Mouse (Mus musculus) cerebellum, adult 8-10 months (tissue): Measurements from ENCODE around the gene Atp7b.
A peak's percentile ranks its signal among the peaks of the same experiment; 100 is the strongest.

Source experiments
- DNase-seq: peaks from one replicate; pipeline ENCODE4 v3.0.0; 2022

The Atp7b gene

GRCm38 (mm10) chr8:22059821-22060445 lies at the start of gene Atp7b:
Gene Atp7b, minus strand, starts transcription at chr8:22060305.
- no peak for DNase-seq

GRCm38 (mm10) chr8:22107020-22107419 lies 46.9 kb upstream of the Atp7b start:
- no peak for DNase-seq

GRCm38 (mm10) chr8:22091568-22091967 lies 31.5 kb upstream of the Atp7b start:
- no peak for DNase-seq

DNA sequence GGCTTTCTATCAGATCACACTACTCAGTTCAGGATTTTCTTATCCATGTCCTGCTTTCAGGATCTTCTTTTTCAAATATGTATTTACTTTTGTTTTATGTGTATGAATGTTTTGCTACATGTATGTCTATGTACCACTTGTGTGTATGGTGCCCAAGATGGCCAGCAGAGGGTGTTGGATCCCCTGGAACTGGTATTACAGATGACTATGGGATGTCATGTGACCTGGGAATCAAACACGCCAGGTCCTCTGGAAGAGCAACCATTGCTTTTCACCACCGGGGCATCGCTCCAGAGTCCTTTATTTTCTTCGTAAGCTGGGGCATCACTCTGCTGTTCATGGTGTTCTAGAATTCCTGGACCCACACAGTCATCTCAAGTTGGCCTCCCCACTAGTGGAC lies 29.1 kb upstream of the Atp7b start:
- no peak for DNase-seq

DNA sequence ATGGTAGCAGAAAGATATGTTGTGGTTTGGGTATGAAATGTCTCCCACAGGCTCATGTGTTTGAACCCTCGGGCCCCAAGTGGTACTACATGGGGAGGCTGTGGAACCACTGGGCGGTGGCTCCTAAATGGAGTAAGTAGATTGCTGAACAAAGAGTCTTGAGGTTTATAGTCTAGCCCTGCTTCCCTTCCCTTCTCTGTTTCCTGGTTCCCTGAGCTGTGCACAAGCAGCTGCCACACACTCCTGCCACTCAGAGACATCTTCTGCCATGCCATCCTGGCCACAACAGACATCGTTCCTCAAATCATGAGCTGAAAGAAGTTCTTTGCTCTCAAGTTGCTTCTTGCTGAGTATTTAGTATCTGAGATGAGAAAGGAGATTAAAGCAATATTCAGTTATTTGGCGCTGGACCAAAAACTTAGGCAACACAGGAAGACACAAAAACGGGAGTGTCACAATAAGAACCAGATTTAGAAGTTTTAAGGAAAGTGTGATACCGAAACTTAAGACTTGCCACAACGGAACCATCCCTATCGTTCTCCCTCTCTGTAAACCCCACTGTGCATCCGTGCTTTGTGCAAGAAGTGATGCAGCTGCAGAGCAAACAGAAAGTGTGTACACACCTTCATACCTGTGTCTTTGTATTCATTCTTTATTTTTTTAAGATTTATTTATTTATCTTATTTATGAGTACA lies 19.4 kb upstream of the Atp7b start:
- DNase-seq = no peak

- no peak for DNase-seq
Observed at GRCm38 (mm10) chr8:22061126-22061525, 1.0 kb upstream of the Atp7b start.

GRCm38 (mm10) chr8:22060446-22060889 lies 363 bp upstream of the Atp7b start, which contains the start of gene Alg11:
Gene Alg11, plus strand, starts transcription at chr8:22060721.
- DNase-seq = peak; percentile 93

DNA sequence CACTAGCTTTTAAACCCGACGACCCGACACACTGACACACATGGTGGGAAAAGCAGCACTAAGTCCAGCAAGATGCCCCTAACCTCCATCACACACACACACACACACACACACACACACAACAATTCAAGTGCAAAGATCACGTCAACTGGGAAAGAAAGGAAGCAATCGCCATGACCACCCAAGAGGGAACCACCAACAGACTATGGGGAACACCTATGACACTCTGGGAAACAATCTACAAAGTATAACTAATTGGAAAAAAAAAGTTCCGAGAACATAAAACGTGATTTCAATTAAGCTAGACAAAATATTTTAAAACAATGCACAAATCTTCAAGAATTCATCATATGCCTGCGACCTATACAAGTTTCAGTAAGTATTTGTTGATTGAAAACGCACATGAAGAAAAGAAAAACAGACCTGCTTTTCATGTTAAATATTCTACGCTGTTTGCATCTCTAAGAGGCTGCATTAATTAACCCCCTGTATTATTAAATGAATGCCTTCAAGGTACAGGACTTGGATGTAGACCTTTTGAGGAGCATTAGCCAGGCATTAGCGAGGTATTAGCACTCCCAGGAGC lies 859 bp downstream of the Atp7b start:
- DNase-seq = no peak

- DNase-seq = no peak
Observed at GRCm38 (mm10) chr8:22058368-22058767, 1.7 kb downstream of the Atp7b start.

DNA sequence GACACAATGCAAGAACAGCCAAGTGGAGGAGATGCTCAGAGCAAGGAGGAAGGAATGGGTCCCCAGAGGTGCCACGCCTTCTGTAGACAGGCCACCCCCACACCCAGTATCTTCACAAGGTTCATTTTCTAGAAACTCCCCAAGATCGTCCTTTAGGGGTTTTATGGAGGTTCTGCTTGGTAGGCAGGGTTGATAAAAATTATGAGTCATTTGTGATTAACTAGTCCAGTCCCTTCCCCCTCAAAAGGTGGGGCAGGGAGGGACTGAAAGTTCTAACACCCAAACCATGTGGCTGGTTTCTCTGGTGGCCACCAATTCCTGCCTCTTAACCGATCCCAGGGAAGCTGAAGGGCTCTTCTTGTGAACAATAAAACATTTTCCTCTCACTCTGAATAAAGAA lies 3.3 kb downstream of the Atp7b start:
- no peak for DNase-seq

DNA sequence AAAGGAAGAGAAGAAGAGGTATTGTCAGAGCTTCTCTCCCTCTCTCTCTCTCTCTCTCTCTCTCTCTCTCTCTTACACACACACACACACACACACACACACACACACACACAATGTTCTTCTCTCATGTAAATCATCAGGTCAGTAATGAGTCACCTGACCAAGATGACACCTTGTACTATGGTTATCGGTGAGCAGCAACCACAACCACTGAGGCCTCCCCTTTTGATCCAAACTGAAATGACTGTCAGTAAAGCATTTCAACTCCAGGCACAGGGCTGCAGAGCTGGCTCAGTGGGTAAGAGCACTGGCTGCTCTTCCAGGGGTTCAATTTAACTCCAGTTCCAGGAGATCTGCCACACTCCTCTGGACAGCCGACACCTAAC lies 4.6 kb downstream of the Atp7b start:
- DNase-seq = no peak

DNA sequence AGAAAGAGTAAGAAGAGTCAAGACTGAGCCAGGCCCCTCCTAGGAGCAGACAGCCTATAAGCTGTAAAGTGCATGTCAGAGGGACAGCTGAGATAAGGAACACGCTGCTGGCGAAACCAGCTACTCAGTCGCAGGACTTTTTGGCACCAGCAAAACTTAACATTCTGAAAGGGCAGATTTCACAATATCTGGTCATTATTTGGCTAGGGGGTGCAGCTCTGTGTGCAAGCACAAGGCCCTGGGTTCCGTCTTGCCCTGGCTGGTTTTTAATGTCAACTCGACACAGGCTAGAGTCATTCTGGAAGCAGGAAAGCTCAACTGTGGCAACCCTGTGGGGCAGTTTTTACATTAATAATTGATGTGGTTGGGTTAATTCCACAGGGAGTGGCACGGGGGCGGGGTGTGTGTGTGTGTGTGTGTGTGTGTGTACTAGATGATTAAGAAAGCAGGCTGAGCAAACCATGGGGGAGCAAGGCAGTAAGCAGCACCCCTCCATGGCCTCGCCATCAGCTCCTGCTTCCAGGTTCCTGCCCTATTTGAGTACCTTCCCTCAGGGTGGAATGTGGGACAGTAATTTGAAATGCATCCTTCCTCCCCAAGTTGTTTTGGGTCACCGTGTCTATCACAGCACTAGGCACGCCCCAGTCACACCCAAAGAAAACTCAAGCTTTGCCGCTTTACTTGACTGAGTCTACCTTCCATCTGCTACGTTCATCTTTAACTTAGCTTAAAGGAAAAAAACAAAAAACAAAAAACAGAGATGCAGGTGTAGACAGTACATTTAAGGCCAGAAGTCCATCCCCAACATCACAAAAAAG lies 5.2 kb downstream of the Atp7b start:
- no peak for DNase-seq

- peak; percentile 35 for DNase-seq
Observed at GRCm38 (mm10) chr8:22047699-22048464, 12.2 kb downstream of the Atp7b start.

GRCm38 (mm10) chr8:22043706-22044105 lies 16.4 kb downstream of the Atp7b start:
- DNase-seq = no peak

DNA sequence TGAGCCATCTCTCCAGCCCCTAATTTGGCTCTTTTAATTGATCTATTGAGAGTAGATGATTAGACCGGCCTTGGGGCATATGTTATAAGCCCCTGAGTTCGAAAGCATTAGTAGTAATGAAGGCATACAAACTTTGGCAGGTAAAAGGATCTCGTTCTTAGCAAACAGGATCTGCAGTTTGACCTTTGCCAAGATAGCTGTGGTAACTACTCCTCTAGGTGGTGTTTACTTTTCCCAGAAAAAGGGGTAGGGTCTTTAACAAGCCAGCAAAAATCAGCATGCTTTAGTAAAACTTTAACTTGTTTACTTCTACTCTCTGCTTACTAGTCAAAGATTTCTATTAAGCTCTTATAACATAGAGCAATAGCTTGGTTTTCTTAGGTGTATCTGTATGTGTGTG lies 17.6 kb downstream of the Atp7b start:
- DNase-seq = no peak

GRCm38 (mm10) chr8:22040153-22040509 lies 20.0 kb downstream of the Atp7b start:
- DNase-seq = no peak

DNA sequence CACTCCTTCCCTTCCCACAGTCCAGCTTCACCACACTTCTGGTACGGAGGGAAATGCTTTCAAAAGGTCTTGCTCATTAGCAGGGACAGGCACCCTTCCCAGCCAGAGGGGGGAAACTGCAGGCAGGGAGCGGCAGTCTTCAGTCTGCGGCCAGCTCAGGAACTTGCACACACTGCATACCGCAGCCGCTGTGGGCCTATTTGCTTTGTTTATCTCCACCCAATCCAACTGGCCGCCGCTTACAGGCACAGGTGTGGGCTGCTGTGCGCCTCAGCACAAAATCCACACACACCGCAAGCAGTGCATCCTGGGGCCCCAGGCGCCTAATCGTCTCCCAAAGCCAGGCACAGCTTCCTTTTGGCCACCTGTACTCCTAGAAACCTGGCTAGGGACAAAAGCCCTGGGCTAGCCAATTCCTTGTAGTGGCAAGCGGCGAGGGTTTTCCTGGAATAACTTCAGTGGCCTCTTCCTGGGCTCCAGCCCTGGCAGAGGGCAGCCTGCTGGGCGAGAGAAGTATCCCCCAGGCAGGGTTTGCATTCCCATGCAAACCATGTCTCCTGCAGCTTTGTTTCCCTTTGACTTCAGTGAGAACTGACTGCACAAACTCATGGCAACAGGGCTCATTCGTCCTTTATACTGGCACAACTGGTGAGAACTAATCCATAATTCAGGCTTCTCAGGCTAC lies 20.5 kb downstream of the Atp7b start:
- DNase-seq = no peak

DNA sequence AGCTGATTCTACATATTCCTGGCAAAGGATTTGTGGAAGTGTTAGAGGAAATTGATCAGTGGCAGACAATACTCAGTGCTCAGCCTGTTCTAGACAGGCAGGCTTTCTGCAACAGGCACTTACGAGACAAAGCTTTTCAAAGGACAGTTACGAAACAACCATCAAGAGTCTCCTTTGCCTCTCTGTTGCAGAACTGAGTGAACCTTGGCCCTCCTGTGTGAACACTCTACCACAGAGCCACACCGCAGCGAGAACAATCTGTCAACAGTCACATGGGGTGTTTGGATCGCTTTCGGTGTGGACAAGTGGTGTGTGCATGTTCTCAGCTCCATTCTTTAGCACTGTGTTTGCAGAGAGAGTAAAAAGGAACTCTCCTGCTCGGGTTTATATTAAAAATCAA lies 23.1 kb downstream of the Atp7b start:
- no peak for DNase-seq

DNA sequence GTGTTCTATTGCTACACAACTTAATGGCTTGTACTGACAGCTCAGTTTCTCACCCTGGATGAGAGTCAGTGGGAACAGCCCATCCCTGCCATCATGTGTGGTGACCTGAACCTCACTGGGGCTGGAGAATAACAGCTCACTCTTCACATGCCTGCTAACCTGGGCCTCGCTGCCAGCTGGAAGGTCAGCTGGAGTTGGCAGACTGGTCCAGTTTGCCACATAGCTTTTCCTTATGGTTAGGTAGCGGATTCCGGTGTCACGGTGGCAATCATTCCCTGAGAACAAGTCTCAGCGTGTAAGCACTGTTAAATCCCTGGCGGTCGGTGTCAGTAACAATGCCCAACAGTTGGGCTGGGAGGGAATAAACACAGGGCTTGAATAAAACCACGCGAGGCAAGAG lies 24.0 kb downstream of the Atp7b start:
- DNase-seq = no peak

GRCm38 (mm10) chr8:22030990-22031389 lies 29.1 kb downstream of the Atp7b start:
- DNase-seq = no peak

- no peak for DNase-seq
Observed at GRCm38 (mm10) chr8:22028973-22029372, 31.1 kb downstream of the Atp7b start.

- DNase-seq = no peak
Observed at GRCm38 (mm10) chr8:22025241-22025640, 34.9 kb downstream of the Atp7b start.
